Mouse (Mus musculus): ENCODE measurements around the gene Tet3. TPM values are rescaled to one million over a fixed set of nuclear protein-coding genes. Genes with fewer than 3 reads are reported as not detected.

Tet3 gene
- total RNA-seq, 2 experiments from 2014 or later = 12.2 to 29.6 TPM

DNA sequence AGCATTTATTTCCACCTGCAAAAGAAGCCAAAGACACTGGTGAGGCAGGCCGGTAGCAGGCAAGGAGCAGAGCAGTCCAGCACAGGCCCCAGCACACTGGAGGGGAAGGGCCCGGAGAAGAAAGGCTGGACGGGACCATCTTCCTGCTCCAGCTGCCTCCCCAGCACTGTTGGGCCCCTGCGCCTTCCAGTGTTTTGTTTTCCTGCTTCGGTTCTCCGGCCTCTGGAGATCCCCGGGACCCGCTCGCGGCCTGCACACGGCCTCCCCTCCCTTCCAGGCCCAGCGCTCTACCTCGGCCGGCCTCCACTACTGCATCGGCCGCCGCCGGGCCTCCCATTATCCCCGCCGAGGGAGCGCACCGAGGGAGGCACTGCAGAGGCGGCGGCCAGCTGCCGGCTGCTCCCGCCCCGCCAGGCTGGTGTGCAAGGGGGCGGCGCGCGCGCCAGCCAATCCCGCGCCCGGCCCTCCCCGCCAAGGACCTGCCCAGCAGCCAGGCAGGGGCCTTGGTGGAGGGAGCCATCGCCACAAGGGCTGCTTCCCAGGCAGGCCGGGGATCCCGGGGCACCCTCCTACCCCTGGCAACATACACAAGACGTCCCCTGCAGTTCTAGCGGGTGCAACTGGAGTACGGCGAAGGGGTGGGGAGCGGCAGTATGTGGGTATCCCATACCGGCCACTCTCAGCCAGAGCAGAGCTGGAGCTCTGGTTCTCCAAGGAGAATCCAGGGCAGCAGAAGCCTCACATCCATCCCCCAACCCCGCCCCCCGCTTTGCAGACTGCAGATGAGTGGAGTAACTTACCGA lies 17.4 kb downstream of the Tet3 start:
- ATAC-seq (replicated peaks; ENCODE audit: poor library complexity) = peak; percentile 86

DNA sequence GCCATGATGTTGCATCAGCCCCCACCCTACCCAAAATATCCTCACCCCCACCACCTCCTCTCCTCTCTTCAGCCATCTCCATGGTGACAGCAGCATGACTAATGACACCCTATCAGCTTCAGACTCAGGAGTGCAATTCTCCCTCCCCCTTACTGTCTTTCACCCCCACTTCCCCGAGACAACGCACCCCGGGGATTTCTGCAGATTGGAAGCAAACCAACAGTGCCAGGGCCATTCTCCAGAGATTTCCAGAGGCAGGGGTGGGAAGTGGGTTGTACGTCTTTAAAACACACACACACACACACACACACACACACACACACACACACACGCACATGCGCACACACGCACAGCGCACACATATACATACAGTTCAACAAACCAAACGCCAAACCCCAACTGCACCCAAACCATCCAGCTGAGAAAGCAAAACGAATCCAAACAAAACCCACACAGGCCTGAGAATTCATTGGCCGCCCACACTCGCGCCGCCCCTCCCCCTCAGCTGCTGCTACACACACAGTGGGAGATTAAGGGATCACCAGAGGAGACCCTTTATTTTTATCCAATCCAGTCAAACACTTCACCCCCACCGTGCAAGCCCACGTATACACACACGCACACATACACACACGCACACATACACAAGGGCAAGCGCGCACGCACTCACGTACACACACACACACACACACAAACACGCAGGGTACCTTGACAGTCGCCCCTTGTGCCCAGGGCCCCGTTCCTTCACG lies 18.2 kb downstream of the Tet3 start:
- no peak for ATAC-seq (replicated peaks; ENCODE audit: poor library complexity)

DNA sequence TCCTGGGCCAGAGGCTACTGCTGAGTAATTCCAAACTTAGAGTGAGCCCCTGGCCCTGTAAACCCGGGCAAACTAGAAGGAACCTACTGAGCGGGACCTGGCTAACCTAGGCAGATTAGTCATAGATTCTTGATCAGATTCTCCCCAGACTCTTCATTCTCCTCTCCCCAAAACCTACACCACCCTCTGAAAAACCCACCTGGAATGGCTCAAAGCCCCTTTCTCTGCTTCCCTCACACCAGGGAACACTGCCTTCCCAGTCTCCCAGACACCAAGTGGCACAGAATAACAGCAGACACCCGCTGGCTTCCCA lies 18.7 kb downstream of the Tet3 start:
- ATAC-seq (replicated peaks; ENCODE audit: poor library complexity) = no peak

DNA sequence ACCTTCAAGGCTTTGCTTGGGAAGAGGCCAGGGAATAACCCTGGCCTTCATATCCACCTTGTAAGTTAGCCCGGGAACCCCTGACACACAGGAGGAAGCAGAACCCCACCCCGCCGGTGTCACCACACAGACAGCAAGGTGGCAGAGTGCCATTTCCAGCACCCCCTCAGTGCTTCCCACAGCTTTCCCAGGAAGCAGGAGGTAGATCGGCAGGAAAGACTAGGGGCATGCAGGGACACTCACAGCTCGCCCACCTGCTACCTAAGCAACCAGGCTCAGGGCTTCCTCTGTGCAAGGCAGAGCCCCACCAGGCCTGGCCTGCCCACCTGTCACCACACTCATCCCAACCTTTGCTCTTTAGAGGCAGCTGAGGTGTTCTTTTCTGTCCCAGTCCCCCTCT lies 19.1 kb downstream of the Tet3 start:
- ATAC-seq (replicated peaks; ENCODE audit: poor library complexity) = no peak

DNA sequence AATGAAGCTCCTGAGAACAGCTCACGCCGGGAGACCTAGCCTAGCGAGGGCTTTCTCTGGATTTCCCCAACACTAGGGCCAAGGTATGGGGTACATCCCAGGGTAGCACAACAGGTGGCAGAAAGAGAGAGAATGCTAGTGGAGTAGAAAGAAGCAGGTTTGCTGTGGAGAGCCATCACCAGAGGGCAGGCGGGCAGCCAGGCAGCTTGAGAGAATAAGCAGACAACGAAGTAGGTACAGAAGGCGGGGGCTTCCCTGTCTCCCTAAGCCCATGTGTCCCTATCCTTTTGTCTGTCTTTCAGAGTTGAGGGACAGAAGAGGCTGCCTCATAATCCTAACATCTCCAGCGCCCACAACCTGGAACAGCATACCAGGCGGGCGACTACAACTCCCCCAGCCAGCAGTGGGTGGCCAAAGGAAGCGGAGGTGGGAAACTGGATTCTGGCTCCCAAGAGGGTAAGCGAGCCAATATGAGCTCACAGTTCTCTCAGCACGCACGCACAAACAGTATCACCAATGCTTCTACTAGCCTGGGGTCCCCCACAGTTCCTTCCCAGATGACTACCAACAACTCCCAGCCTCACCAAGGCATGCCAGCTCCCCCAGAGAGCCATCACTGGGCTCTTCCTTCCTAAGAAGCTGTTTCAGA lies 19.6 kb downstream of the Tet3 start:
- no peak for ATAC-seq (replicated peaks; ENCODE audit: poor library complexity)

DNA sequence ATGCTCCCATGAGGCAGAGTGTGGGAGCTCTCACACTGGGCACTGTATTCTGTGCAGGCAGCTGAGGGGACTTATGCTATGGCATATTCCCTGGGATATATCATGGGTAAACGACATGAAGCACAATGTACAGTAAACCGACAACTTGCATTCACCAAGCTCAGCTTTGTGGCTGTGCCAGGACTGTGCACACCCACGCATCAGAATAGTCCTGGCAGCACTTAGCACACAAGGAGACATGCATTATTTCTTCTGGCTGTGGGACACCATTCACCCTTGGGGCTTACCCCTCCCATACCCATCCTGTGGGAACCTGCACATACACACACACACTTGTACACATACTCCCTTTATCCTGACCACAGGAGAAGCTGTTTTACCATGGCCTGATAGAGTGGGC lies 20.3 kb downstream of the Tet3 start:
- no peak for ATAC-seq (replicated peaks; ENCODE audit: poor library complexity)

DNA sequence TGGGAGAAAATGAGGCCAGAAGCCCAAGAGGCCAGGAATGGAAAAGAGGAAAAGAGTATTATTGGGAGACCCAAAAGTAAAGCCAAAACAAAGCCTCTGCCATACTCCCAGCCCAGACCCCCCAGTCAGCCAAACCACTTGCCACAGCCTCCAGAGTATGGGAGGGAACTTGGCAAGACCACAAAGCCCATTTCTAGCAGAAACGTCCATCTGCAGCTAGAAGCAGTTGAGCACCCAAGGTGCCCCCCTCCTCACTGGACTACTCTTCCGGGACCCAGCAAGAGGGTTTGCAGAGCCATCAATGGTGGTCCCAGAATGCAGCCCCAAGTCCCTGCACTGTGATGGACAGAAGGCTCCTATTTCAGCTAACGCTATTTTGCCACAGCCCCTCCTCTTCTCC lies 21.1 kb downstream of the Tet3 start:
- ATAC-seq (replicated peaks; ENCODE audit: poor library complexity) = no peak

DNA sequence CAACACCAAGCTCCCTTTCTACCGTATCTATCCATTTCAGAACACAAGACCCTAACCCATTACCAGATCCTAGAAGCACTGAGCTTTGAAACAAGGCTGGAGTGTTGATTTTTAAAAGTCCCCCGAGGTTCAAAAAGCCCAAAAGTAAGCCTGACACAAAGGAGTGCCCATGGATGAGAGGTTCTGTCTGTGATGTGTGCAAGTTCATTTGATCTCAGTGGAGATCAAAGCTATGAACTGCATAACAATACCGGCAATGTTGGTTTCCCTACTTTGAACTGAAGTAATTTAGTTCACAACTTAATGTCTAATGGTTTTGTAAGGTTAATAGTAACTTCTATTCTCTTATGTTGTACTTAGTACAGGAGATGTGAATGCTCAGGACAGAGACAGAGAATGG lies 21.7 kb downstream of the Tet3 start:
- ATAC-seq (replicated peaks; ENCODE audit: poor library complexity) = no peak

DNA sequence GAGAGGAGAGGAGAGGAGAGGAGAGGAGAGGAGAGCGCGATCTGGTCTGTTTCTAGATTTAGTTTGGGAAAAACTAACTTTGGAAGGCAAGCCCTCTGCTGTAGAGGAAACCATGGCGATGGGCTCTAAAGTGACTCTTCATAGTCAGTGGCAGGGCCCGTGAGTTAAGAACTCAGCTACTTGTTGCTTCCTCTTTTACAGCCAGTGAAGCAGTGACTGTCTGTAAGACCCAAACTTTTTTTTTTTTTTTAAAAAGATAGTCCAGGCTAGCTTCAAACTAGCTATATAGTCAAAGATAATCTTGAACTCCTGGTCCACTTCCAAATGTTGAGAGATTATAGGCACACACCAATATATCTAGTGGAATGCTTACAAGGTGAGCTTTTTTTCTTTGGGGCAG lies 22.3 kb downstream of the Tet3 start:
- peak; percentile 36; the same call in 1 of the 2 replicates for ATAC-seq (replicated peaks; ENCODE audit: poor library complexity)

DNA sequence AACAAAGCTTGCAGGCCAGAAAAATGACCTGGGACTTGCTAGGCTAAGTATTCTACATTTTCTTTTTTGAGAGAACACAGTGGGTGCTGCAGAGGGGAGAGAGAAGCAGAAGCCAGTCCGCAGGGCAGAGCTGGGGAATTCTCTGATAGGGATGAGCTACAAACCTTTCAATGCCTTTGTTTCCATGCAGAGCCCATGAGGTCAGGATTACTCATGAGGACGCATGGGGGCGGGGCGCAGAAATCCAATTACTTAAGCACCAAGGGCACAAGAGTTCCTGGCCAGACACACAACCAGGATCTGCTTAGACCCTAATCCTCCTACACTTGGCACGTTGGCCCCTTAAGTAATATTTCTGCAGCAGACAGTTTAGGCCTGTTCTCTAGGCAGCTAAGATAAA lies 23.7 kb downstream of the Tet3 start:
- no peak for ATAC-seq (replicated peaks; ENCODE audit: poor library complexity)

DNA sequence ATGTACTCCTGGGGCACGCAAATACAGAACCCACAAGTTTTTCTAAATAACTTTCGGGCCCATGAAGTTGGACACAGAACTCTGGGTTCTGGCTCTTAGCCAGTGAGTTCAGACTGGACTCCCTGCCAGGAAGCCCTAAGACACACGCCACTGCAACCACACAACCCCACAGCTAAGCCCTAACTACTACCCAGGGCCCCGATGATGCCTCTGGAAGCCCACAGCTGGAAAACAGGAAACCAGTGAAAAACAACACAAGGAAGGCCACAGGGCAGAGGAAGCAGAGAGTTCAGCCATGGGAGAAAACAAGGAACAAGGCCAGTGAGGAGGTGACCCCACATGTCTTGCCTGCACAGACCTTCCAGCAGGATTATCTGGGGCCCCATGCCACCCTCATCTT lies 25.3 kb downstream of the Tet3 start:
- 0 out of 2 replicates have a peak, but pooled peaks have one; percentile 15 for ATAC-seq (replicated peaks; ENCODE audit: poor library complexity)

DNA sequence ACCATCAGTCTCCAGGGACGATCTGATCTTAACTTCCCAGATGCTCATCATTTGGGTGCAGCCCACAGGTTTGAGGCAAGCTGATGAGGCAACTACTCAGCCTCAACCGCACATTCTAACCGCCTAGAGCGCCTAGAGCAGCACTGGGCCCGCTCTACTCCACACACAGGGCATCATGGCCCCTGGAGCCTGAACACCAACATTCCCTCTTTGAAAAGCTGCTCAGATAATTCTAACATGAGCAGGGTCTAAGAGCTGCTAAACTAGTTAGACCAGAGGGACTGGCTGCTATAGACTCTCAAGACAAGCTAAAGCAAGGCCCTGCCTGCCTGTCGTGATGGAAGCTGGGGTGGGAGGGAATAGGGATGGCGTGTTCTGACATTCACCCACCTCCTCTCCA lies 25.9 kb downstream of the Tet3 start:
- peak; percentile 63 for ATAC-seq (replicated peaks; ENCODE audit: poor library complexity)

DNA sequence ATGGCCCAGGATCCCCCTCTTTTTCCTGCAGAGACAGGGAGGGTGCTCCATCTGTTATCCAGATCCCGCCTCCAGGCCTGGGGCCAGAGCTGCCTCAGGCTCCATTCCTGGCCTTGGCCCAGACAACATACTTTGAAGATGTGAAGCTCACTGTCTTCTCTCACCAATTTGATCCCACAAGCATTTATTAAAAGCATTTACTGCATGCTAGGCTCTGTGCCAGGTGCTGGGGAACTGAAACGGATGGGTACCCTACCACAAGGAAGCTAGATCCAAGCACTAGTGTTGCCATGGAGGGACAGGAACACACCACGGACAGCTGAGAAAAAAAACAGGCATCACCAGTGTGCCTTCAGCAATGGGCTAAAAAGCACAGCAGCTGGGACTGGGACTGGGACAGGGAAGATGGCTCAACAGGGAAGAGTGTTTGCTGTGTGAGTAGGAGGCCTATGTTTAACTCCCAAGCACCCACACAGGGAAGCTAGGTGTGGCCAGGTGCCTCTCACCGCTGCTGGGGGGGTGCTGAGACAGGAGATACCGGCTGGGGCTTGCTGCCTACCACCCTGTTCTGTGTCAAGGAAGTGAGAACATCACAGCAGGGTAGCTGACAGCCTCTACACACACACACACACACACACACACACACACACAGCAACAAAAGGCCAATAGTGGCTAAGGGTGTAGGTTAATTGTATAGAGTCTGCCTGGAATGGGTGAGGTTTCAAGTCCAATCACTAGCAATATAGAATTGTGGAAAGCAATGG lies 30.7 kb downstream of the Tet3 start:
- no peak for ATAC-seq (replicated peaks; ENCODE audit: poor library complexity)

DNA sequence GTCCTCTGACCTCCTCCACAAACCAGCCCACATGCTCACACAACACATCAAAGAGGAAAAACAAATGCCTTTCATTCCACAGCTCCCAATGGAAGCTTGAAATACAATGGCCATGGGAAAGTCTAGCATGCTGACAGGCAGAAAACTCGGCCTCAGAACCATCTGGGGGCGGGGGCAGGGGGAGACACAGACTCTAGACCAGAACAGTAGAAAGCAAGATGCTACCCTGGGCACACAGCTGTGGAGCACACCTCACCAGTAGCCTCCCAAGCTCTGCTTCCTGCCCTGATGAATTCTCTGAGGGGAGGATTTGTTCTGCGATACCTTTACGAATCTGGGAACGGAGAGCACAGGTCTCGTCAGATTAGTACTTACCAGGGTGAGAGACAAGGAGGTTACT lies 31.4 kb downstream of the Tet3 start:
- no peak for ATAC-seq (replicated peaks; ENCODE audit: poor library complexity)

DNA sequence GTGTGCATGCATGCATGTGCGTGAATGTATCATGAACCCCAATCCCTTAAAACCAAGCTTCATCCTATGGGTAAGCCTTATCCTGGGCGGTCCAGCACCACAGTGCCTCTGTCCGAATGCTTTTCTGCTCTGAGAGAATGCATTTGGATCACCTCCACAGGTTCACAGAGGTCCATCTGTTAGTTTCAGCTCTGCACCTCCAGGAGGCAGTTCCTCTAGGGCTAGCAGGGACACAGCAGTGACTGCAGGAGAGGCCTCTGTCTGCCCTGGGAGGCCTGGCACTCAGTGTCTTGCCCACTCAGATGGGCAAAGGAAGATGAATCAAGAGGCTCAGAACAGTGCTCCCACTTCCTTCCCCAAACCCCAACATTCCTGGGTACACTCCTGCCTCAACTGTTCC lies 32.3 kb downstream of the Tet3 start:
- ATAC-seq (replicated peaks; ENCODE audit: poor library complexity) = no peak

DNA sequence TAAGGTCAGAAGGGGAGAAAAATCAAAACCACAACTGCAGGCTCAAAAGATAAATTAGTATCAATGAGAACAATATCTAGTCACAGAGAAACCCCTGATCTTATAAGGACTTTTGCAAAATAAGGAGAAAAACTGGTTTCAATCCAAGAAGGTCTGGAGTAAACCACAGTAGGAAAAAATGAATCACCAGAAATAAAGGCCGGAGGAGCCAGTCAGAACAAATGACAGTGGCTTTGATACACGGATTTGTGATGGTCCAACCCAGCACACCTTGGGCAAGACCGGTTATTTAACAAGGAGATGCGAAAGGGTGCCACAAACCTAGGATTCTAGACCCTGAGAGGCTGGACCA lies 34.9 kb downstream of the Tet3 start:
- no peak for ATAC-seq (replicated peaks; ENCODE audit: poor library complexity)

DNA sequence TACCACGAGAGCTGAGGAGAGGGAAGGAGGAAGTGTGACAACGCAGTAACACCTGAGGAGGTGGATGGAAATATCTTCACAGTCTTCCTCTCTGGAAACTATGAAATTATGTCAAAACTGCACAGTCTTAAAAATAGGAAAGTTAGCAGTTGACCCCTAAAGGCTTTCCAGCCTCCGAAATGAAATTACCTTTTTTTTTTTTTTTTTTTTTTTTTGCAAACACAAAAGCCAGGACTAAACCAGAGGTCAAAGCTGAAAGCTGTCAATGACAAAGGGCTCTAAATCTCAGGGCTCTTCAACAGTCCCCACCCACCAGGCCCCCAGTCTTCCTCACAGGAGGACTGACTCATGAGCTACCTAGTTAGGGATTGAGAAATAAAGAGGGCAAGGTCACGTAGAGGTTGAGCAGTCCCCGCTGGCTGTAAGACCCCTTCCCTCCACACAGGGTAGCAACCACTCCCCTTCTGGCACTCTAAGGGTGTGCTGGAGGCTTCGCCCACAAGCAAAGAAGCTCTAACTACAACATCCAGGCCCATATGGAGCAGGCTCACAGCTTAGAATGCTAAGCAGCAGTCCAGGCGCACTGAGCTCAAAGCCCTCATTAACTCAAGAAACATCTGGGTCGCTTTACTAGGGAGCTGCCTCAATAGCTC lies 35.4 kb downstream of the Tet3 start:
- no peak for ATAC-seq (replicated peaks; ENCODE audit: poor library complexity)

DNA sequence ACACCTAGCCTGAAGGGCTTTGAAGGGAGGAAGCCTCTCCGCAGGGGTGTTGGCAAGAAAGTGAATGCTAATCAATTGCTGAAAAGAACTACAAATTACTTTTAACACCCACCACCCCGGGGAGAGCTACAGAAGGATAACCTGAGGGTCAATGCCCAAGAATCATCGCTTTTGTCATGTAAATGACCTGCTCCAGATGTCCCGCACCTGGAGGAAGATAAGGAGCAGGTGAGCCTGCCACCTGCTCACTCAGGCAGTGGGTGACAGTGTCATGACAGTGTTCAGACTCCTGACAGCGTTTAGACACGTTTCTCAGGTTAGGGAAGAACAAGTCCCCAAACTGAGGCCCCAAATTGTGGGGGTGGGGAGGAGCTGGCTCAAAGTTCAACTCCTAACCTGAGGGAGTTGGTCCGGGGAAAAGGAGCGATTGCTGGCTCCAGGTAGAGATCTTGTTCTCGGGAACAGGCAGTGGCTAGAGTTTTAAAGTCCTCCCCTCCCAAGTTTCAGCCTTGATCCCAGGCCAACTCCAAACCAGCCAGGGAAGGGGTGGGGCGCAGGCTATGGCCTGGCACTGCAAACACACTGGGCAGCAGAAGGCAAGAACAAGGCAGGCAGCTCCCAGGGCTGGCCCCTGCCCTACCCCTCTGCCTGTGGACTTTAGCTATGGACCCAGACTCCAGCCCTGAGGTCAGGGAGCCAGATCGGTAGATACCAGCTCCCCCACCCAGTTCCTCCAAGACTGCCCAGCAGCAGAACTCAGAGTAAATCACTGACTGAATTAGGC lies 36.8 kb downstream of the Tet3 start:
- ATAC-seq (replicated peaks; ENCODE audit: poor library complexity) = no peak

DNA sequence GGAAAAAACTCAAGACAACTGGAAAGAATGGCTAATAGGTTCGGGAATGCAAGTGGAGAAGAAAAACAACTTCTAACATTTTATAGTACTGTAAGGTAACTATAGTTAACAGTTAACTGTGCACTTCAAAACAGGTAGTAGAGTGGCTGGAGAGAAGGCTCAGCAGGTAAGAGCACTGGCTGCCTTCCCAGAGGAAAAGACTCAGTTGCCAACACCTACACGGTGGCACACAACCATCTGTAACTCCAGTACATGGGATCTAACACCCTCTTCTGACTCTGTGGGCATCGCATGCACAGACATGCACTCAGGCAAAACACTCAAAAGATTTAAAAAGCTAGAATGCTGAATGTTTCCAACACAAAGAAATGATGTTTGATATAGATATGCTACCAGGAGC lies 39.4 kb downstream of the Tet3 start:
- ATAC-seq (replicated peaks; ENCODE audit: poor library complexity) = no peak

DNA sequence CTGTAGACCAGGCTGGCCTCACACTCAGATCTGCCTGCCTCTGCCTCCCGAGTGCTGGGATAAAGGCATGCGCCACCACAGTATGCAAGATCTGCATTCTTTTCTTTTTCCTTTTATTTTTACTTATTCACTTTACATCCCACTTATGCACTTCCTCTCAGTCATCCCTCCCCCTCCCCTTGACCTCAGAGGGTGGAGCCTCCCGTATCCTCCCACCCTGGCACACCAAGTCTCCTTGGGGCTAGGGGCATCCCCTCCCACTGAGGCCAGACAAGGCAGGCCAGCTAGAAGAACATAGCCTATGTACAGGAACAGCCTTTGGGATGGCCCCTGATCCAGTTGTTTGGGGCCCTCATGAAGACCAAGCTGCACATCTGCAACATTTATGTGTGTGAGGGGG lies 41.4 kb downstream of the Tet3 start:
- ATAC-seq (replicated peaks; ENCODE audit: poor library complexity) = peak; percentile 45; the same call in 1 of the 2 replicates

Measured in megakaryocyte progenitor cell, adult 5-6 weeks (primary cell).